Mouse (Mus musculus): ENCODE results near the gene Gm42906. TPM values are rescaled to one million over a fixed set of nuclear protein-coding genes. Genes with fewer than 3 reads are reported as not detected.

Gene Gm42906
- total and polyA plus RNA-seq, 2 experiments from 2014 or later: not detected

DNA sequence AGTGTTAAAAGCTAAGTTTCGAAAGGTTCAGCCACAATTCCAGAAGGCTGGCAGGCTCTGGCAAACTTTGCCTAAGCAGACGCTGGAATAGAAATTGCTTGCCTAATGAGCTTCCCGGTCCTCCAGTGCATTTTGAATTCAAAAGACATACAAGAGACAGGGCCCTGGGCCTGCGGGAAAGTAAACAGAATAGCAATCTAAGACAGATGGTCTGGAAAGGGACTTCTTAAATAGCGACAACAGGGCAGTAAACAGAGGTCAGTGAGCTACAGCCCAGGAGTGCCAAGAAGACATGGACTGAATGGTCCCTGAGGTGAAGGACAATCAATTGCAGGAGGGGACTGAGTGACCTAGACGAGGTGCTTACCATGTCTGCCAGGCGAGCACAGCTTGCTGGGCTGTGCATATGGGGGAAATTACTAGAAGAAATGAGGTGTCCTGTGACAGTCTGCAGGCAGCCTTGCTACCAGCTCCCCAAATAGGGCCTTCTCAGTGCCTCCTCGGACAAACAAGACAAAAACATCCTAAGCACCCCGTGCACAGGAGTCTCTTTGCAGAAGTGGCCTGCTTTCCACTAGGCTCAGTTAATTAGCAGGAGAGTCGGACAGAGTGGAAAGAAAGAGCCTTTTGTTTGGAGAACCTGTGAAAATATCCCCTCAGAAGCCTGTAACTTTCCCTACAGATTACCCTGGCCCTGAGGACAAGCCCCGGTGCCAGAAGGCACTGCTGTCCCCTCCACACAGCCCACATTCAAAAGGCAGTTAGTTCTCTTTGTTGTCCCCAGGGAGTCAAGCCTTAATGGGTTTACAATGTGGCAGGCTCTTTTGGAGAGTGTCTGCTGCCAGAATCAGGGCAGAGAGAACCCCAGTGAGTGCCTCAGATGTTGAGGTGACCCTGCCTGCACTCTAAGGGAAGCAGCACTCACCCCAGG lies 285.0 kb downstream of the Gm42906 start:
- Histone ChIP-seq H3K36me3 (ENCODE audit: insufficient read depth) (no peaks in the 10 kb centered on the region), H3K9ac (no peak overlapping the region), H3K27ac (ENCODE audit: low read depth, low read length) (peak overlapping the region; percentile 46; the same call in 1 of the 2 replicates), H3K4me3 (ENCODE audit: low read depth, low read length) (no peak overlapping the region), H3K4me1 (ENCODE audit: insufficient read depth) (0 out of 2 replicates have a peak, but pooled peaks cover 3% of the 10 kb centered on the region), H3K4me2 (ENCODE audit: low read depth) (no peak overlapping the region), H3K27me3 (ENCODE audit: insufficient read depth, low read length) (no peaks in the 10 kb centered on the region), H3K9me3 (ENCODE audit: low read length) (no peaks in the 10 kb centered on the region)
- no peak for TF ChIP-seq CTCF (IDR thresholded peaks at IDR 0.05; ENCODE audit: low read depth)
- WGBS: 8% methylated on average over 11 of the region's 11 CpGs
- ATAC-seq: peak; percentile 62
- peak; percentile 58 for DNase-seq

DNA sequence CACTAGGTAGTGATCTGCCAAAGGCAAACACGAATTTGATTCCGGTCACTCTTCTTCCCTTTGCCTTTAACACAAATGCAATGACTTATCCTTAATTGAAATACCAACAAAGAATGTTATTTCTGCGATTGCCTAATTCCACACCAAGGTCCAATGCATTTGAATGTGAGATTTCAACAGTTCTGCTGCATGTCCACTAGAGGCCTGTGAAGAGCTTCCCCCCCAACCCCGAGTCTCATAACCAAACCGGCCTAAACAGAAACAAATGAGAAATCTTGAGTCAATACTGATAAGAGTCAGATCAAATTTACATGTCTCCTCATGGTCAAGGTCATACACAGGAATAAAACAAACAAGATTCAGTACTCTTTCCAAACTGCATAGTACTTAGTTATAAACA lies 285.7 kb downstream of the Gm42906 start:
- peak; percentile 59 for DNase-seq
- no peaks in the 10 kb centered on the region for H3K36me3 ChIP-seq (ENCODE audit: insufficient read depth)
- 0 out of 2 replicates have a peak, but pooled peaks cover 3% of the 10 kb centered on the region for H3K4me1 ChIP-seq (ENCODE audit: insufficient read depth)
- no peaks in the 10 kb centered on the region for H3K27me3 ChIP-seq (ENCODE audit: insufficient read depth, low read length)
- 35% methylated on average over 5 of the region's 5 CpGs for WGBS
- H3K4me2 ChIP-seq (ENCODE audit: low read depth): no peak overlapping the region
- TF ChIP-seq CTCF (IDR thresholded peaks at IDR 0.05; ENCODE audit: low read depth): peak; percentile 75
- peak; percentile 60 for ATAC-seq
- no peak overlapping the region for H3K4me3 ChIP-seq (ENCODE audit: low read depth, low read length)
- H3K9me3 ChIP-seq (ENCODE audit: low read length): no peaks in the 10 kb centered on the region
- H3K9ac ChIP-seq: no peak overlapping the region
- H3K27ac ChIP-seq (ENCODE audit: low read depth, low read length): no peak overlapping the region

DNA sequence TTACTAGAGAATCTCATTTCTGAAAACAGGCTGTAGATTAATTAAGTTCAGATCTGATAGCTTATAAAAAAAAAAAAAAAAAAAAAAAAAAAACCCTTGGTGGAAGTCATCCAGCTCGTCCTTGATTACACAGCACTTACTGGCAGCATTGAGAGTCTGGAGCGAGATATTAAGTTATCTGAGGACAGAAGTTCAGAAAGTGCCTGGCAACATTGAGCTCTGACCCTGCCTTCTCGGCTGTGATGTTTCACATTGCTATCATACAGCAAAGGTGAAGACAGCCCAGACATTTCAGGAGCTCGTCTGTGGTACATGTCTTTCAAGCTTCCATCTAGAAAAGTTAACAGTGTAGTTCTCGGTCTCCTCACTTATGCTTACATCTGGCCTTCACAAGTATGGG lies 290.1 kb downstream of the Gm42906 start:
- 82% methylated on average over 5 of the region's 5 CpGs for WGBS
- H3K9ac ChIP-seq: no peak overlapping the region
- TF ChIP-seq CTCF (IDR thresholded peaks at IDR 0.05; ENCODE audit: low read depth): no peak
- H3K9me3 ChIP-seq (ENCODE audit: low read length): no peaks in the 10 kb centered on the region
- H3K27me3 ChIP-seq (ENCODE audit: insufficient read depth, low read length): no peaks in the 10 kb centered on the region
- H3K4me3 ChIP-seq (ENCODE audit: low read depth, low read length): no peak overlapping the region
- H3K27ac ChIP-seq (ENCODE audit: low read depth, low read length): no peak overlapping the region
- H3K4me1 ChIP-seq (ENCODE audit: insufficient read depth): 0 out of 2 replicates have a peak, but pooled peaks cover 3% of the 10 kb centered on the region
- ATAC-seq (no peak), DNase-seq (no peak)
- no peak overlapping the region for H3K4me2 ChIP-seq (ENCODE audit: low read depth)
- no peaks in the 10 kb centered on the region for H3K36me3 ChIP-seq (ENCODE audit: insufficient read depth)

DNA sequence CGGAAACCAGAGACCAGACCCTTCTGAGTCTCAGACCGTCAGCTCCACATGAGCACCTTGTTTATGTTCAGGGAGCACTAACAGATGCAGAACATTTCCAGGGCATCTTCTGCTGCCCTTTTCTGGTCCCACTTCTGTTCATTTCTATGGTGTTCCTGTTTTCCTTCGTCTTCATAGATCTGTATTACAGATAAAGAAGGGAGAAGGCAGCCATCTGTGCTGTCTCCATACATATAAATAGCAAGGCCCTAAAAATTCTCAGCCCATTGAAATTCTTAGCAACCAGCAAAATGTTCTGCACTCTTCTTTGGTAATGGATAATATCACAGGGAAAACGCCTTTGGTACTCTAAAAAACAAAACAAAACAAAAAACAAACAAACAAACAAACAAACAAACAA lies 290.7 kb downstream of the Gm42906 start:
- 76% methylated on average over 4 of the region's 4 CpGs for WGBS
- Histone ChIP-seq H3K4me3 (ENCODE audit: low read depth, low read length) (no peak overlapping the region), H3K36me3 (ENCODE audit: insufficient read depth) (no peaks in the 10 kb centered on the region), H3K4me2 (ENCODE audit: low read depth) (no peak overlapping the region), H3K27ac (ENCODE audit: low read depth, low read length) (no peak overlapping the region), H3K9me3 (ENCODE audit: low read length) (no peaks in the 10 kb centered on the region), H3K4me1 (ENCODE audit: insufficient read depth) (no peaks in the 10 kb centered on the region), H3K9ac (no peak overlapping the region), H3K27me3 (ENCODE audit: insufficient read depth, low read length) (no peaks in the 10 kb centered on the region)
- no peak for TF ChIP-seq CTCF (IDR thresholded peaks at IDR 0.05; ENCODE audit: low read depth)
- ATAC-seq (no peak), DNase-seq (no peak)

DNA sequence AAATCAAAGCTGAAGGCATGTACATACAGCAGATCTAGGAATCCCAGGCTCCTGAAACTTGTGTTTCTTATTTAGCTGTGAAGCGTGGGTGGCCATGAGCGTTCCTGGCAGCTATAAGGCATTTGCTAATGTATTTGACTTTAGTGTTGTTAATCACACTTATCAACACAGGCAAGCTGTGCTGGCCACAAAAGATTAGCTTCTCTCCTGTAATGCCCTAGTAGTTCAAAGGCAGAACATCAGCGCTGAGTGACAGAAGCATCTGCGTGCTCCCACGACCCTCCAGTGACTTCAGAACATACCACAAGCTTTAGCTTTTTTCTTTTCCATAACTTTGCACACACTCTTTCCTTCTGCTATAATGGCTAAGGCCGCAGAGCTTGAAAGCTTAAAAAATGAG lies 292.0 kb downstream of the Gm42906 start:
- Histone ChIP-seq H3K4me3 (ENCODE audit: low read depth, low read length) (no peak overlapping the region), H3K4me1 (ENCODE audit: insufficient read depth) (no peaks in the 10 kb centered on the region), H3K4me2 (ENCODE audit: low read depth) (no peak overlapping the region), H3K9ac (no peak overlapping the region), H3K9me3 (ENCODE audit: low read length) (no peaks in the 10 kb centered on the region), H3K27ac (ENCODE audit: low read depth, low read length) (no peak overlapping the region), H3K36me3 (ENCODE audit: insufficient read depth) (no peaks in the 10 kb centered on the region), H3K27me3 (ENCODE audit: insufficient read depth, low read length) (no peaks in the 10 kb centered on the region)
- 81% methylated on average over 6 of the region's 6 CpGs for WGBS
- ATAC-seq (no peak), DNase-seq (no peak)
- TF ChIP-seq CTCF (IDR thresholded peaks at IDR 0.05; ENCODE audit: low read depth): no peak

DNA sequence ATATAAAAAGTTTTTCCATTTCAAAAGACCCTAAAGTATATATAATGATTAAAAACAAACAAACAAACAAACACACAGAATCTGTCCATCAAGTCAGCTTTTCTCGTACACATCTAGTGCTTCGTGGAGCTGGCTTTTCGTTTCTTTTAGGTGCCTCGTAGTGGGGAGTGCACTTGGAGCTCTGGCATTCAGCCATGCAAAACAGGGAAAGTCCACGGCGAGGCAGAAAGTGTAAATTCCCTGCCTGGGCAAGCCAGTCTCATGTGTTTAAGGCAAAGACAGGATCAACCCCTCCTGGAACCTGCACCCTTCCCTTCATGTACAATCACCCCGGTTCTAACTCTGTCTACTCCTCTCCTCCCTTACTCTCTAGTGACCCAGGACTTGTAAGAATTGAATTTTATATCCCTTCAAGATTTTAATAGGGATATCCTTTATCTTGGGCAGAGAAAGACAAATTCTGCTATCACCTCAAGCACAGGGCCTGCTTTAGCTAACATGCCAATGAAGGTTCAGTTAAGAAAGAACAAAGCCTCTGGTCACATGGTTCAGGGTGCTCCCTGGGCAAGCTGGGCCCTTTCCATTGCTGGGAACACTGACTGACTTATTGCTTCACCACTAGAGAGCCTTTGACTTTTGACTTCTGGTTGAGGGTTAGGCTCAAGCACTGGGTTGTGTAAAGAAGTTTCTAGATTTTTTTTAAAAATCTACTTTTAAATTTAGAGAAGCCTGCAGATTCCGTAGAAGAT lies 292.7 kb downstream of the Gm42906 start:
- no peaks in the 10 kb centered on the region for H3K9me3 ChIP-seq (ENCODE audit: low read length)
- H3K4me3 ChIP-seq (ENCODE audit: low read depth, low read length): no peak overlapping the region
- no peak for TF ChIP-seq CTCF (IDR thresholded peaks at IDR 0.05; ENCODE audit: low read depth)
- ATAC-seq (no peak), DNase-seq (no peak)
- no peak overlapping the region for H3K9ac ChIP-seq
- H3K36me3 ChIP-seq (ENCODE audit: insufficient read depth): no peaks in the 10 kb centered on the region
- H3K4me2 ChIP-seq (ENCODE audit: low read depth): no peak overlapping the region
- no peaks in the 10 kb centered on the region for H3K4me1 ChIP-seq (ENCODE audit: insufficient read depth)
- no peak overlapping the region for H3K27ac ChIP-seq (ENCODE audit: low read depth, low read length)
- no peaks in the 10 kb centered on the region for H3K27me3 ChIP-seq (ENCODE audit: insufficient read depth, low read length)
- WGBS: 76% methylated on average over 8 of the region's 8 CpGs

DNA sequence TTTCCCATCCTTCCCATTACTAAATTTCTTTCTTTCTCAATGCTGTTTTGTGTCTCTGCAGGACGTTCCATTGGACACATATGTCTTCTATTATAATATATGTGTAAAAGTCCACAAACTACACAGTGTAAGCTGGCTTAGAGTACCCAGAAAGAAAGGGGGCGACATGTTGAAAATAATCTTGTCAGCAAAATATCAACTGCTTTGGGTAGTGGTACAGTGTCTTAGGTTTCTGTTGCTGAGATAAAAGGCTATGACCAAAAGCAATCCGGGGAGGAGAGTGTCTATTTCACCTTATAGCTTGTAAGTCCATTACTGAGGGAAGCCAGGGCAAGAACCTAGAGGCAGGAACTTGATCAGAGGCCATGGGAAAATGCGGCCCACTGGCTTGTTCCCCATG lies 293.8 kb downstream of the Gm42906 start:
- H3K36me3 ChIP-seq (ENCODE audit: insufficient read depth): no peaks in the 10 kb centered on the region
- no peak overlapping the region for H3K4me2 ChIP-seq (ENCODE audit: low read depth)
- no peak overlapping the region for H3K9ac ChIP-seq
- DNase-seq (no peak), ATAC-seq (no peak)
- no peak for TF ChIP-seq CTCF (IDR thresholded peaks at IDR 0.05; ENCODE audit: low read depth)
- no peaks in the 10 kb centered on the region for H3K4me1 ChIP-seq (ENCODE audit: insufficient read depth)
- WGBS: 91% methylated on average over 4 of the region's 4 CpGs
- H3K4me3 ChIP-seq (ENCODE audit: low read depth, low read length): no peak overlapping the region
- H3K27me3 ChIP-seq (ENCODE audit: insufficient read depth, low read length): no peaks in the 10 kb centered on the region
- H3K9me3 ChIP-seq (ENCODE audit: low read length): no peaks in the 10 kb centered on the region
- no peak overlapping the region for H3K27ac ChIP-seq (ENCODE audit: low read depth, low read length)
